Mouse (Mus musculus): ENCODE results near the gene Slc9a9. TPM values are rescaled to one million over a fixed set of nuclear protein-coding genes. Genes with fewer than 3 reads are reported as not detected.

The Slc9a9 gene
- polyA plus RNA-seq, 1 experiment: not detected

DNA sequence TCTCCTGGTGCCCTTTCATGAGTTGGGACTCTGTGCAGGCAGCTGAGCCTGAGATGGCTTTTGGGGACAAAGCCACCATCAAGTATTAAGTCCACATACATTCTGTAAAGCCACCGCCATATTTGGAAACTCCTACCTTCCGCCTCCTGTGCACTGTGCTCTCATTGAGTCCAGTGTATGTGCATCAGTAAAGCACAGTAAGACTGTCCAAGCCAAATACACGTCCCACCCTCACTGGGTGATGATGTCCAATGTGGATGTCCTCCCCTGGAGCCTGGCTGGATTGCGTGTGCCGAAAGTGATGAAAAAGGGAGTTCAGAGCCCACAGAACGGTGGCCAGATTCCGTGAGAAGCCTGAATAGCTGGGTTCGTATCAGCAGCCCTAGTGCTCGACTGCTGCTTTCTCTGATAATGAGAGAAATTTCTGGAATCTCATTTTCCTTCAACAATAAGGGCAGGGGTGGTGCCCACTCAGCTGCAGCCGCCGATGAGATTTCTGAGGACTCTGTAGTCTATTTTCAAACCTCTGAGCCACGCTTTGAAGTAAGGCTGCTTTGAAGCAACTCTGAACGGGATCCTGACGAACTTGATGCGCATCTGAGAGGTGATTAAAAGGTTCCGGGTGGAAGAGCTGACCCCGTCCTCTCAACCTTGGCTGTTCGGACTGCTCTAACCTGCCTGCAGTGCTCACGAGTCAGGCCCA, 81.4 kb downstream of the Slc9a9 start:
- no peak overlapping the region for H3K27ac ChIP-seq (ENCODE audit: insufficient read depth, low read depth, low read length)
- TF ChIP-seq CTCF (IDR thresholded peaks at IDR 0.05; ENCODE audit: insufficient read depth, low read depth, low read length) (no peak), POLR2A (IDR thresholded peaks at IDR 0.05; ENCODE audit: insufficient read depth, low read depth, low read length) (no peak)
- peaks cover 11% of the 10 kb centered on the region; the same call in 1 of the 2 replicates for H3K4me1 ChIP-seq (ENCODE audit: control insufficient read depth, insufficient read depth, low read length)
- H3K4me3 ChIP-seq (ENCODE audit: insufficient read depth, low read depth, low read length): no peak overlapping the region
- WGBS: 80% methylated on average over 19 of the region's 19 CpGs

DNA sequence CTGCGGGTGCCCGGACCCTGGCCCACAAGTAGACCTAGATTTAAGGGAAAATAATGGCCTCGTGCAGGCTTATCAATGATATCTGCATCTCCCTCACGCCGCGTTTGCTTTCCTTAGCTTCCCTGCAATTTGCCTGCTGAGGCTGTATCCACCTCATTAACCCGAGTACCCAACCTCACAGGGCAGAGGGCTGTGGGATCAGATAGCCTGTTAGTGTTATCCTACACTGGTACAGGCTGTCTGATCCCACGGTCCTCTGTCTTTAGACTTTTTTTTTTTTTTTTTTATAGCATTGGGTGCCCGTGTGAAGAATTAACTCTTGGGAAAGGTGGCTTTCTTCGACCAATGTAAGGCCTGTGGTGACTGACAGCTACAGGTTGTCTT, 81.9 kb downstream of the Slc9a9 start:
- no peak overlapping the region for H3K27ac ChIP-seq (ENCODE audit: insufficient read depth, low read depth, low read length)
- 71% methylated on average over 10 of the region's 10 CpGs for WGBS

DNA sequence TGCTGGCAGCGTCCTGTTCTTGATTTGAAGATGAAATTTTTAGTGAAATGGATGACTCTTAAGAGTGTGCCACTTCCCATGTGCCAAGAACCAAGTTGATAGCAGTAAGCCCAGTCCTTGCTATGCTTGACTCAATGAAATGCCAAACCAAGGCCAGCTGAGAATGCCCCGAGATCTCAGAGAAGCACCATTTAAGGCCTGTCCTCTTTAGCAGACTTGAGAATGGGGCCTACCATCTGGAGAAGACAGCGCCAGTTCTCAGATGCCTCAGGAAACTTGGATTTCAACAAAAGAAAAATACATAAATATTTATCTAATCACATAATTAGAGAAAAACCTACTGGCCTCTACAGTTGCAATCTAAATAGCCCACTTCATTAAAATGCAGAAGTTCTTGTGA, 82.4 kb downstream of the Slc9a9 start:
- TF ChIP-seq CTCF (IDR thresholded peaks at IDR 0.05; ENCODE audit: insufficient read depth, low read depth, low read length) (no peak), POLR2A (IDR thresholded peaks at IDR 0.05; ENCODE audit: insufficient read depth, low read depth, low read length) (no peak)
- Histone ChIP-seq H3K4me3 (ENCODE audit: insufficient read depth, low read depth, low read length) (no peak overlapping the region), H3K27ac (ENCODE audit: insufficient read depth, low read depth, low read length) (no peak overlapping the region), H3K4me1 (ENCODE audit: control insufficient read depth, insufficient read depth, low read length) (peaks cover 11% of the 10 kb centered on the region; the same call in 1 of the 2 replicates)
- 92% methylated on average over 3 of the region's 3 CpGs for WGBS

More for the DNA sequence above, 81.9 kb downstream of the Slc9a9 start:
- H3K4me1 ChIP-seq (ENCODE audit: control insufficient read depth, insufficient read depth, low read length): peaks cover 11% of the 10 kb centered on the region; the same call in 1 of the 2 replicates
- no peak overlapping the region for H3K4me3 ChIP-seq (ENCODE audit: insufficient read depth, low read depth, low read length)
- TF ChIP-seq CTCF (IDR thresholded peaks at IDR 0.05; ENCODE audit: insufficient read depth, low read depth, low read length) (no peak), POLR2A (IDR thresholded peaks at IDR 0.05; ENCODE audit: insufficient read depth, low read depth, low read length) (no peak)

DNA sequence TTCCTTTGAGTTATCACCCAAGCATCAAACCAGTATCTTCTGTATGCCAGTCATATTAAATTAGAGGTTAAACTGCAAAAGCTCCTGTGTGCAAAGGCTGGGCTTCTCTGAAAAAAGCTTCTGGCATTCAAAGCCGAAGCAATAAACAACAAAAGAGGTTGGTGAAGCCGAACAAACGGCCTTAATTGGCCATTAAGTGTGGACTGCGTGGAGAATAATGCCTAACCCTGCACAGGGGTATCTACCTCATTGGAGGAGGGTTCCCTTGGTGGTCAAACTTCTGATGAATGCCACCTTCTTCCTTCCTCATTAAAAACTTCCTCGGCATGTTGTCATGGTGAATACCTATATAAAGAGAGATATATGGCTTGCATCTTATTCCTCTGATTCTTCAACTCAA, 90.2 kb downstream of the Slc9a9 start:
- no peaks in the 10 kb centered on the region for H3K4me1 ChIP-seq (ENCODE audit: control insufficient read depth, insufficient read depth, low read length)
- H3K4me3 ChIP-seq (ENCODE audit: insufficient read depth, low read depth, low read length): no peak overlapping the region
- TF ChIP-seq CTCF (IDR thresholded peaks at IDR 0.05; ENCODE audit: insufficient read depth, low read depth, low read length): no peak
- TF ChIP-seq POLR2A (IDR thresholded peaks at IDR 0.05; ENCODE audit: insufficient read depth, low read depth, low read length): no peak
- no peak overlapping the region for H3K27ac ChIP-seq (ENCODE audit: insufficient read depth, low read depth, low read length)
- WGBS: 45% methylated on average over 5 of the region's 5 CpGs

DNA sequence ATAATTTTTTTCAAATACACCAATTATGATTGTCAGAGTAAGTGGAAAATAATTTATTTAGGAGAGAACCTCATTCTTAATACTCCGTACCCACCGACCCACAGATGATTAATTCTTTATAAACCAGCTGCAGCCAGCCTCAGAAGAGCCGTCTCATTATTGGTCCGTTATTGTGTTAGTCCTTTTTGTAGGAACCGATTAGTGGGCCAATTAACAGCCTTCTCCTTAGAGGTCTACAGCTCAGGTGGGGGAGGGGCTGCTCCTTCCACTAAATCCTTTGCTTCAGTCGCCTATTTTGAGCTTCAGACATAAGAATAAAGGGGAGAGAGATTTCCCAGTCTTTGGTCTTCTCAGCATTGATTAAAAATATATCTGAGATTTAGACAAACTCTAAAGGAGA, 98.4 kb downstream of the Slc9a9 start:
- no peak overlapping the region for H3K27ac ChIP-seq (ENCODE audit: insufficient read depth, low read depth, low read length)
- TF ChIP-seq POLR2A (IDR thresholded peaks at IDR 0.05; ENCODE audit: insufficient read depth, low read depth, low read length): no peak
- TF ChIP-seq CTCF (IDR thresholded peaks at IDR 0.05; ENCODE audit: insufficient read depth, low read depth, low read length): no peak
- no peaks in the 10 kb centered on the region for H3K4me1 ChIP-seq (ENCODE audit: control insufficient read depth, insufficient read depth, low read length)
- 36% methylated on average over 6 of the region's 6 CpGs for WGBS
- H3K4me3 ChIP-seq (ENCODE audit: insufficient read depth, low read depth, low read length): no peak overlapping the region

DNA sequence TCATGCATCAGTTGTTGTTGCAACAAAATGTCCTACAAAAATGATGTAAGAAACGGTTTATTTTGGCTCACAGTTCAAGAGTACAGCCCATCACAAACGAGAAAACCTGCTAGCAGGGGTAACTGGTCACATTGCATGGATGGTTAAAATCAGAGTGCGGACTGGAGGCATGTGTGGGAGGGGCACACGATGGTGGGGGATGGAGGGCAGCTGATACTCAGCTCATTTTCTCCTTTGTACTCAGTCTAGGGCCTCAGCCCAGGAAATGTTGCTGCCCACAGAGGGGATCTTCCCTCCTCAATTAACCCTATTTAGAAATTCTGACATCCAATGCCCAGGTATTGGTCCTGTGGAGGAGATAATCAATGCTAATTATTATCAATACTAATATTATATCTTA, 98.8 kb downstream of the Slc9a9 start:
- TF ChIP-seq POLR2A (IDR thresholded peaks at IDR 0.05; ENCODE audit: insufficient read depth, low read depth, low read length): no peak
- no peak for TF ChIP-seq CTCF (IDR thresholded peaks at IDR 0.05; ENCODE audit: insufficient read depth, low read depth, low read length)
- H3K4me1 ChIP-seq (ENCODE audit: control insufficient read depth, insufficient read depth, low read length): no peaks in the 10 kb centered on the region
- WGBS: 47% methylated on average over 4 of the region's 4 CpGs
- H3K27ac ChIP-seq (ENCODE audit: insufficient read depth, low read depth, low read length): no peak overlapping the region
- H3K4me3 ChIP-seq (ENCODE audit: insufficient read depth, low read depth, low read length): no peak overlapping the region

DNA sequence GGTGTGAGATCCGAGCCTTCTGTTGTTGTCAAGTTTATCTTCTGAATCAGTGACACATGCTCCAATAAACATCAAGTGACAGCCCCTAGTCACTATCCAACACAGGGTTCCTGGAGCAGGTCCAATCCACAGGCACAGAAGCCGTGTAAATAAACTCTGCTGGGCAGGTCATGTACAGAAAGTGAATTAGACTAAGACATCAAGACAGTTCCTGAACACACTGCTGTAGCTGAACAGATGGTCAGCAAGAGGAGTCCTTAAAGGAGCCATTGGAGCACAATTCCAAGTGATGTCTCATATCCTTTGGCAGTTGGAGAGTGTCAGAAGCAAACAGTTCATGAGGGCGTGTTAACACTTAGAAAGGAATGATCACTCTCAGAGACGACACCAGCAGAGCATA, 103.6 kb downstream of the Slc9a9 start:
- H3K27ac ChIP-seq (ENCODE audit: insufficient read depth, low read depth, low read length): no peak overlapping the region
- 74% methylated on average over 4 of the region's 4 CpGs for whole genome bisulfite sequencing
- H3K4me3 ChIP-seq (ENCODE audit: insufficient read depth, low read depth, low read length): no peak overlapping the region
- no peaks in the 10 kb centered on the region for H3K4me1 ChIP-seq (ENCODE audit: control insufficient read depth, insufficient read depth, low read length)
- TF ChIP-seq CTCF (IDR thresholded peaks at IDR 0.05; ENCODE audit: insufficient read depth, low read depth, low read length) (no peak), POLR2A (IDR thresholded peaks at IDR 0.05; ENCODE audit: insufficient read depth, low read depth, low read length) (no peak)

DNA sequence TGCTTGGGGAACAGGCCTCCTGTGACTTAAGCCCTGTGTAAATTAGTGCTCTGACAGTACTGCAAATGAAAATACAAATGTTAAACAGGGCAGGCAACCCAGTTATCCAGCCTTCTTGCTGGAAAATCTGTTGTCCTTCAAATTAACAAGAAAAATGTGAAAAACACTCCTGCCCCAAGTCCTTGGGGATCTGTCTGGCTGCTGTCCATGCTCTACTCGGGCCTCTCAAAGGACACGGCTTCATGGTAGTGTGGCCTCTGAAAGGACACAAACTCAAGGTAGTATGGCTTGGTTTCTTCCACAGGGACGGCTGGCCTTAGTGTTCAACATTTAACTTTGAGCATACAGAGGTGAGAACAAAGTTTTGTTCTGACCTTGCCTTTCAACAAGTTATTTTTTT, 118.6 kb downstream of the Slc9a9 start:
- H3K27ac ChIP-seq (ENCODE audit: insufficient read depth, low read depth, low read length): no peak overlapping the region
- WGBS: 69% methylated on average over 3 of the region's 3 CpGs
- no peaks in the 10 kb centered on the region for H3K4me1 ChIP-seq (ENCODE audit: control insufficient read depth, insufficient read depth, low read length)
- TF ChIP-seq CTCF (IDR thresholded peaks at IDR 0.05; ENCODE audit: insufficient read depth, low read depth, low read length) (no peak), POLR2A (IDR thresholded peaks at IDR 0.05; ENCODE audit: insufficient read depth, low read depth, low read length) (no peak)
- H3K4me3 ChIP-seq (ENCODE audit: insufficient read depth, low read depth, low read length): no peak overlapping the region

DNA sequence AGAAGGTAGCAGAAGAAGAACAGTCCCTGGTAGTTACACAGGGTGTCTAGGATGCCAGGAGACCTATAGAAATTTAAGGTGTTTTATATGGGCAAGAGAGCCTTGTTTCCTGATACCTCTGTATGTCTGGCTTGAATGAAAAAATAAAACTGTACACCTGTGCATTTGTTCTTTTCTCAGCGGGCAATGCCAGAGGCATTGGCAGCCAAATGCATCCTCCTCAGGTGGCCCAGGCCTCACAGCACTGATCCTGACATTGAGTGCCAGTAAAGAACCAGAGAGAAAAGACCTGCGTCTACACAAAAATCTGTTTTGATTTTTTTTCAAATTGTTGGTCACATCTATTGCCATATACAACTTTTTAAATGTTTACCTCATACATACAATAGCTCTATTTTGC, 121.3 kb downstream of the Slc9a9 start:
- Histone ChIP-seq H3K4me3 (ENCODE audit: insufficient read depth, low read depth, low read length) (no peak overlapping the region), H3K27ac (ENCODE audit: insufficient read depth, low read depth, low read length) (no peak overlapping the region), H3K4me1 (ENCODE audit: control insufficient read depth, insufficient read depth, low read length) (no peaks in the 10 kb centered on the region)
- TF ChIP-seq CTCF (IDR thresholded peaks at IDR 0.05; ENCODE audit: insufficient read depth, low read depth, low read length) (no peak), POLR2A (IDR thresholded peaks at IDR 0.05; ENCODE audit: insufficient read depth, low read depth, low read length) (no peak)
- 97% methylated on average over 2 of the region's 2 CpGs for WGBS

All from olfactory bulb, adult 2 months (tissue).